Mouse (Mus musculus) adrenal gland, postnatal 25 days (tissue): Measurements from ENCODE around the gene Zfp691. TPM values are rescaled to one million over a fixed set of nuclear protein-coding genes. Genes with fewer than 3 reads are reported as not detected.
A peak's percentile ranks its signal among the peaks of the same experiment; 100 is the strongest.

ENCODE experiments used
- DNase-seq: peaks from one replicate; pipeline ENCODE4 v3.0.0; 2021; ENCODE audit warnings: mixed read lengths
- microRNA-seq, 2 experiments: library from miRNA; unstranded; fragments of <30 nt; microRNA quantifications; one replicate each; pipeline ENCODE4 v1.2.0; 2021
- total RNA-seq: library from RNA; stranded (reverse); gene quantifications from 2 replicates; pipeline ENCODE4 v1.2.3, GENCODE M21; 2021

Zfp691 gene
- total RNA-seq, 1 experiment from 2014 or later = 15.3 TPM

DNA sequence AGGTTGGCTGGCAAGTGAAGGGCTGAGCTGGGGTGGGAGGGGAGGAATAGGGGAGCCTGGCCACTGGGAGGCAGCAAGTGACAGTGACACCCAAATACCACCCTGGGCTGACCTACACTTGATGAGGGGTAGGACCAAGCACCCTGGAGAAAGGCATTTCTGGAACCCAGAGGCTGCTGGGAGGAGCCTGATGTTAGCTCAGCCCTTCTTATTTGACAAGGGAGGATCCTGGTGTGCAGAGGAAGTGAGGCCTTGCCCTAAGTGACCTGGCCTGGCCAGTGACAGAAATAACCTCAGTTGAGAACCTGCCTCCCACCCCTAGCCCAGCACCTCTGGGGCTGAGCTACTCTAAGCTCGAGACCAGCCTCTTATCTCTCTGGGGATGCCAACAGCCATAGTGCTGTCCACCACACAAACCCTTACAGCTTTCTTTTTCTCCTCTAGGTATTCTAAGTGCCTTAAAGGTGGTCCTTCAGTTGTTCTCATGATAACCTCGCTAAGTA is 49.2 kb downstream of the Zfp691 start:
- no peak for DNase-seq

DNA sequence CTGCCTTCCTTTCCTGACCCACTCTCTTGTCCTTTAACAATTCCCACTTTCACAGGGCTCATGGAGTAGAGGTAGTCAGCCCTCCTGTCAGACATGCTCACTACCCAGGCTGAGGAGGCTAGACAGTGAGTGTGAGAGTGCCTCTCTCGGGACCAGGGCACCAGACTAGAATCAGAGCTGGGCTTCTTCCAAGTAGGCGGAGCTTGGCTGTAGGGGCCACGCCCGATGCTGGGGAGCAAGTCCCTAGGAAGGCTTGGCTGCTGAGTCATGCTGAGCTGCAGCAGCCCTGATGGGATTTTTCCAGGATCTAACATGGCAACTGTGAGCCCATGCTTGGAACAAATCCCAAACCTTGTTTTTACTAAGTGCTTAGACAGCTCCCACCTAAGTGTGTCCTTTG is 52.7 kb downstream of the Zfp691 start:
- peak; percentile 90 for DNase-seq

DNA sequence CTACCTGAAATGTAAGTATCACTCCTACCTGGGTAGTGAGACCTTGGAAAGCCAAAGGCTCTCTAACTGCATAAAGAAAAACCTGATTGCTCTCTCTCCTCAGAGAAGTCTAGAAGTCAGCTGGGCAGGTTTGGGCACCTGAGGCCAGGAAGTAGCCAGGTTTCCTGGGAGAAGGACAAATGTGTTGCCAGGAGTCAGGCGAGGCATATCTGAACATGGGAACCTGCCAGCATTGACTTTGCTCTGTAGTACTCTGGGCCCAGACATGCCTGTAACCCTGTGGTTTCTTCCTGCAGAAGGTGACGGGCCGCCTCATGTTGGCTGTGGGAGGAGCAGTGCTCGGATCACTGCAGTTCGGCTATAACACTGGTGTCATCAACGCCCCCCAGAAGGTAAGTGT is 53.9 kb downstream of the Zfp691 start:
- no peak for DNase-seq

Small RNA genes lying within 50 kb of the gene (microRNA-seq; reads per million reads assigned to microRNA genes)
- gene Mir1957a = 0 reads per million in 2 experiments

Other genes with a start within 250 kb of the Zfp691 start
- gene Olfr1328, start 235.6 kb downstream of the Zfp691 start, total RNA-seq = not detected in 2 replicates
- gene Lao1, start 212.6 kb downstream of the Zfp691 start, total RNA-seq = not detected in 2 replicates
- 19.7 and 21.6 TPM in 2 replicates for gene Slc2a1, start 65.5 kb downstream of the Zfp691 start, total RNA-seq
- gene Ermap, start 15.8 kb upstream of the Zfp691 start, total RNA-seq = 0.30 TPM in 1 of 2 replicates, not detected in the other
- 17.7 and 20.2 TPM in 2 replicates for gene Svbp, start 21.1 kb upstream of the Zfp691 start, total RNA-seq
- not detected in 2 replicates for gene Tmem269, start 44.0 kb upstream of the Zfp691 start, total RNA-seq
- 27.9 and 28.1 TPM in 2 replicates for gene AU022252, start 58.5 kb upstream of the Zfp691 start, total RNA-seq
- gene P3h1, start 58.7 kb upstream of the Zfp691 start, total RNA-seq = 29.2 and 30.6 TPM in 2 replicates
- 0.21 TPM in 1 of 2 replicates, not detected in the other for gene Cldn19, start 81.2 kb upstream of the Zfp691 start, total RNA-seq
- gene Ybx1, start 120.4 kb upstream of the Zfp691 start, total RNA-seq = 585 and 731 TPM in 2 replicates
- 14.1 and 26.4 TPM in 2 replicates for gene Ppih, start 146.4 kb upstream of the Zfp691 start, total RNA-seq
- gene Ccdc30, start 241.3 kb upstream of the Zfp691 start, total RNA-seq = 12.5 and 15.9 TPM in 2 replicates
- gene Ppcs, start 248.2 kb upstream of the Zfp691 start, total RNA-seq = 45.9 and 48.6 TPM in 2 replicates
- 2.3 and 4.5 TPM in 2 replicates for gene Zmynd12, start 248.6 kb upstream of the Zfp691 start, total RNA-seq